Mouse (Mus musculus) forebrain, embryonic 16.5 days (tissue): ENCODE measurements around the gene Slpi. TPM values are rescaled to one million over a fixed set of nuclear protein-coding genes. Genes with fewer than 3 reads are reported as not detected.

Experiments
- microRNA-seq: library from miRNA; unstranded; fragments of <30 nt; microRNA quantifications from one replicate; pipeline ENCODE4, GENCODE M21; 2017
- polyA plus RNA-seq: library from polyadenylated mRNA; unstranded; fragments of >200 nt; fragmentation: Nextera tagmentation; extraction: Ambion mirVana; gene quantifications from 2 replicates; pipeline ENCODE4 v1.2.1, GENCODE M21; 2015

Gene Slpi
- polyA plus RNA-seq, 1 experiment from 2014 or later: not detected

Small RNAs within 50 kb of the gene (microRNA-seq; reads per million reads assigned to microRNA genes)
- gene Mir7678: not detected

Other genes starting within 250 kb of the Slpi start
- 1.1 and 1.3 TPM in 2 replicates for gene Kcns1, start 218.0 kb downstream of the Slpi start, polyA plus RNA-seq
- gene Wfdc5, start 206.4 kb downstream of the Slpi start, polyA plus RNA-seq: not detected in 2 replicates
- not detected in 2 replicates for gene Wfdc12, start 198.5 kb downstream of the Slpi start, polyA plus RNA-seq
- not detected in 2 replicates for gene Wfdc15a, start 189.0 kb downstream of the Slpi start, polyA plus RNA-seq
- gene Wfdc15b, start 167.4 kb downstream of the Slpi start, polyA plus RNA-seq: not detected in 2 replicates
- gene Svs2, start 150.6 kb downstream of the Slpi start, polyA plus RNA-seq: not detected in 2 replicates
- gene Svs3b, start 132.5 kb downstream of the Slpi start, polyA plus RNA-seq: not detected in 2 replicates
- gene Svs4, start 110.6 kb downstream of the Slpi start, polyA plus RNA-seq: not detected in 2 replicates
- gene Svs3a, start 99.8 kb downstream of the Slpi start, polyA plus RNA-seq: not detected in 2 replicates
- gene Svs6, start 72.3 kb downstream of the Slpi start, polyA plus RNA-seq: not detected in 2 replicates
- gene Svs5, start 56.4 kb downstream of the Slpi start, polyA plus RNA-seq: not detected in 2 replicates
- gene Rbpjl, start 14.0 kb upstream of the Slpi start, polyA plus RNA-seq: 0.10 and 0.11 TPM in 2 replicates
- 2.0 and 3.1 TPM in 2 replicates for gene Matn4, start 16.1 kb upstream of the Slpi start, polyA plus RNA-seq
- gene Sdc4, start 54.8 kb upstream of the Slpi start, polyA plus RNA-seq: 5.1 and 8.2 TPM in 2 replicates
- 69.5 and 76.9 TPM in 2 replicates for gene Sys1, start 67.9 kb upstream of the Slpi start, polyA plus RNA-seq
- gene Gm20458, start 71.9 kb upstream of the Slpi start, polyA plus RNA-seq: 9.8 and 11.4 TPM in 2 replicates
- not detected in 2 replicates for gene Trp53tg5, start 84.6 kb upstream of the Slpi start, polyA plus RNA-seq
- 5.3 and 9.2 TPM in 2 replicates for gene Dbndd2, start 97.0 kb upstream of the Slpi start, polyA plus RNA-seq
- 58.6 and 68.3 TPM in 2 replicates for gene Pigt, start 108.4 kb upstream of the Slpi start, polyA plus RNA-seq
- gene Wfdc2, start 173.3 kb upstream of the Slpi start, polyA plus RNA-seq: 1.4 and 3.0 TPM in 2 replicates
- not detected in 2 replicates for gene Spint3, start 184.4 kb upstream of the Slpi start, polyA plus RNA-seq
- not detected in 2 replicates for gene Wfdc6a, start 196.4 kb upstream of the Slpi start, polyA plus RNA-seq
- not detected in 2 replicates for gene Eppin, start 204.5 kb upstream of the Slpi start, polyA plus RNA-seq
- gene Wfdc6b, start 224.4 kb upstream of the Slpi start, polyA plus RNA-seq: not detected in 2 replicates
- not detected in 2 replicates for gene Wfdc8, start 224.5 kb upstream of the Slpi start, polyA plus RNA-seq
- gene Wfdc16, start 249.7 kb upstream of the Slpi start, polyA plus RNA-seq: not detected in 2 replicates